23 mouse cellular contexts compared by ENCODE assay signal in the genomic region with DNA sequence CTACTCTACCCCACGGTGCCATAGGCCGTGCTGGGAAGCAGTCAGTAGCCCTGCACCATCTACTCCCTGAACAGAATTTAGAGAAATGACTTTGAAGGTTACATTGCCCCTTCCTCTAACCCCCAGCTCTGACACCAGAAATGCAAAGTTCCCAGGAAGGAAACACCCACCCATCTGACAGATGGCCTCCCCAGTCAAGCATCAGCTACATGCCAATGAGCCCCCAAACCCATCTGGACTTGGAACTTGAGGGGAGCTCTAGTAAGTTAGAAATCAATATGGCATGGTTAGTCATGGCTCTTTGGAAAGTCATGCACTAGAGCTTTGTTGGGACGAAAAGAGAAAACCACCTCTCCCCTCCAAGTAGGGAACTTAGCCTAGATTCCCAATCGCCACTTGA. TPM values are rescaled to one million over a fixed set of nuclear protein-coding genes. Genes with fewer than 3 reads are reported as not detected.
"Had no signal": no experiment of that assay in that cellular context is flagged by ENCODE, and none has a peak within 500 bp of the region (broad histone marks: within the 10 kb centered on the region; RNA-seq: fewer than 3 reads in every experiment).

No protein-coding gene starts in this region.

- H3K4me2 ChIP-seq: lung, embryonic 14.5 days; midbrain, embryonic 12.5 days; neural tube, embryonic 13.5 days; neural tube, embryonic 15.5 days had no signal

- H3K4me3 ChIP-seq: midbrain, embryonic 10.5 days; midbrain, embryonic 12.5 days; myocyte; neural tube, embryonic 13.5 days; neural tube, embryonic 15.5 days had no signal

- H3K27ac ChIP-seq: midbrain, embryonic 10.5 days; midbrain, embryonic 12.5 days; neural tube, embryonic 13.5 days; neural tube, embryonic 15.5 days had no signal

- H3K9me3 ChIP-seq: midbrain, embryonic 10.5 days; midbrain, embryonic 12.5 days; neural tube, embryonic 13.5 days; neural tube, embryonic 15.5 days had no signal

- H3K27me3 ChIP-seq: midbrain, embryonic 12.5 days; neural tube, embryonic 13.5 days; neural tube, embryonic 15.5 days had no signal

- H3K9ac ChIP-seq: lung, embryonic 14.5 days; midbrain, embryonic 12.5 days; neural tube, embryonic 13.5 days; neural tube, embryonic 15.5 days had no signal

- DNase-seq: lung, adult 18-20 months; lung, embryonic 14.5 days; lung, postnatal 4 days; midbrain, embryonic 14.5 days; retina, postnatal 1 day; right cerebral cortex, postnatal 4 days; spleen, adult 18-20 months; thymus, postnatal 14 days; thymus, postnatal 36 days had no signal

- ATAC-seq: midbrain, embryonic 16.5 days had no signal

RNA-seq across cellular contexts. Expression of gene Otos, which starts 9.9 kb away (rescaled TPM):
- polyA plus RNA-seq: lung, embryonic 14.5 days; lung, embryonic 16.5 days; midbrain, embryonic 12.5 days; neural tube, embryonic 13.5 days; stomach, embryonic 14.5 days had no signal

RNA-seq across cellular contexts. Expression of gene Olfr12, which starts 21.1 kb away (rescaled TPM):
- total RNA-seq: megakaryocyte, adult 5-6 weeks; megakaryocyte-erythroid progenitor cell, adult 5-6 weeks had no signal
- polyA plus RNA-seq: lung, embryonic 14.5 days; lung, embryonic 16.5 days; midbrain, embryonic 10.5 days; midbrain, embryonic 14.5 days; midbrain, embryonic 16.5 days; myocyte; neural tube, embryonic 11.5 days; neural tube, embryonic 13.5 days; neural tube, embryonic 15.5 days; small intestine, adult 2 months; stomach, embryonic 14.5 days; stomach, embryonic 16.5 days; thymus, postnatal 0 days had no signal

RNA-seq across cellular contexts. Expression of gene Olfr1410, which starts 33.2 kb away (rescaled TPM):
- total RNA-seq: megakaryocyte, adult 5-6 weeks; megakaryocyte-erythroid progenitor cell, adult 5-6 weeks had no signal
- polyA plus RNA-seq: lung, embryonic 14.5 days; lung, embryonic 16.5 days; midbrain, embryonic 10.5 days; midbrain, embryonic 12.5 days; midbrain, embryonic 14.5 days; midbrain, embryonic 16.5 days; myocyte; neural tube, embryonic 11.5 days; neural tube, embryonic 13.5 days; neural tube, embryonic 15.5 days; small intestine, adult 2 months; stomach, embryonic 14.5 days; stomach, embryonic 16.5 days; thymus, postnatal 0 days had no signal

RNA-seq across cellular contexts. Expression of gene Olfr1411, which starts 44.5 kb away (rescaled TPM):
- total RNA-seq: megakaryocyte, adult 5-6 weeks; megakaryocyte-erythroid progenitor cell, adult 5-6 weeks had no signal
- polyA plus RNA-seq: lung, embryonic 14.5 days; lung, embryonic 16.5 days; midbrain, embryonic 10.5 days; midbrain, embryonic 12.5 days; midbrain, embryonic 14.5 days; midbrain, embryonic 16.5 days; myocyte; neural tube, embryonic 11.5 days; neural tube, embryonic 13.5 days; neural tube, embryonic 15.5 days; small intestine, adult 2 months; stomach, embryonic 14.5 days; stomach, embryonic 16.5 days; thymus, postnatal 0 days had no signal
